Mouse (Mus musculus): Measurements from ENCODE around the gene Faah. TPM values are rescaled to one million over a fixed set of nuclear protein-coding genes. Genes with fewer than 3 reads are reported as not detected.

The Faah gene
- polyA plus RNA-seq (2012; rRNA removed), result 34.3 and 35.3 TPM in 2 replicates

GRCm38 (mm10) chr4:116017902-116018746 is at the start of gene Faah:
Gene Faah, minus strand, starts transcription at chr4:116017926.

GRCm38 (mm10) chr4:116053399-116053961 is 35.8 kb upstream of the Faah start, which contains the start of gene Nsun4:
Gene Nsun4, minus strand, starts transcription at chr4:116053876.

GRCm38 (mm10) chr4:115939295-115940102 is 78.2 kb downstream of the Faah start, which contains the start of gene Dmbx1:
Gene Dmbx1, minus strand, starts transcription at chr4:115939926.

Other genes with a start within 250 kb of the Faah start
- 0.21 and 0.38 TPM in 2 replicates for gene Tex38, start 236.9 kb downstream of the Faah start, polyA plus RNA-seq (2012; rRNA removed)
- gene Atpaf1, start 233.1 kb downstream of the Faah start, polyA plus RNA-seq (2012; rRNA removed), result 31.7 and 33.1 TPM in 2 replicates
- gene Mob3c, start 189.8 kb downstream of the Faah start, polyA plus RNA-seq (2012; rRNA removed), result 5.5 and 6.7 TPM in 2 replicates
- gene Mknk1, start 178.7 kb downstream of the Faah start, polyA plus RNA-seq (2012; rRNA removed), result 45.5 and 45.8 TPM in 2 replicates
- 0.15 and 0.22 TPM in 2 replicates for gene Kncn, start 133.5 kb downstream of the Faah start, polyA plus RNA-seq (2012; rRNA removed)
- 0.43 and 0.44 TPM in 2 replicates for gene 6430628N08Rik, start 127.3 kb downstream of the Faah start, polyA plus RNA-seq (2012; rRNA removed)
- gene Dmbx1, start 78.0 kb downstream of the Faah start, polyA plus RNA-seq (2012; rRNA removed), result 2.2 and 2.4 TPM in 2 replicates
- 5.9 TPM in 2 replicates for gene Nsun4, start 36.0 kb upstream of the Faah start, polyA plus RNA-seq (2012; rRNA removed)
- gene Uqcrh, start 57.1 kb upstream of the Faah start, polyA plus RNA-seq (2012; rRNA removed), result 481 and 560 TPM in 2 replicates
- gene Lrrc41, start 57.3 kb upstream of the Faah start, polyA plus RNA-seq (2012; rRNA removed), result 45.6 and 46.0 TPM in 2 replicates
- gene Rad54l, start 105.8 kb upstream of the Faah start, polyA plus RNA-seq (2012; rRNA removed), result 4.3 and 4.5 TPM in 2 replicates
- gene Pomgnt1, start 105.9 kb upstream of the Faah start, polyA plus RNA-seq (2012; rRNA removed), result 78.6 and 80.4 TPM in 2 replicates
- gene Lurap1, start 133.4 kb upstream of the Faah start, polyA plus RNA-seq (2012; rRNA removed), result 2.8 and 3.5 TPM in 2 replicates
- 0.33 and 0.62 TPM in 2 replicates for gene Tspan1, start 149.7 kb upstream of the Faah start, polyA plus RNA-seq (2012; rRNA removed)
- gene 1700042G07Rik, start 155.4 kb upstream of the Faah start, polyA plus RNA-seq (2012; rRNA removed), result not detected in 2 replicates
- gene Gm49337, start 155.5 kb upstream of the Faah start, polyA plus RNA-seq (2012; rRNA removed), result not detected in 2 replicates
- gene Pik3r3, start 203.7 kb upstream of the Faah start, polyA plus RNA-seq (2012; rRNA removed), result 68.8 and 71.4 TPM in 2 replicates

Measured in central nervous system, embryonic 18 days (tissue).